Comparison of ENCODE assay signal across 8 mouse cellular contexts in the genomic region with DNA sequence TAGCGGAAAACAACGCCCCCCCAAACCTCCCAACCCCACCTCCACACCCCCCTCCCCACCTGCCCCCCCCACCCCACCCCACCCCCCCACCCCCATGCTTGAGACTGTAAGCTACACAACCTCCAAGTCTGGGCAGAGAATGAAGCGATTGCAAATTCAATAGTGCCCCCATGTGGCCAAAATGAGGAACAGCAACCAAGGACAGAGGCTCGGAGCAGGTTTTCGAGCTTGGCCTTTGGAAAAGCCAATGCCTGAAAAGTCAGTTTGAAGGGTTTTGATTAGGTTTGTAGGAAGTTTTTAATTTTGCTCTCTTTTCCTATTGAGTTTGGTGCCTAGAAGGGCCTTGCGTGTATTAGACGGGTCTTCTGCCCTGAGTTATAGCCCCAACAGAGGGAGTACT. TPM values are rescaled to one million over a fixed set of nuclear protein-coding genes. Genes with fewer than 3 reads are reported as not detected.
DNase-seq lines count a peak whose midpoint lies in the region; ATAC-seq and TF ChIP-seq lines count a peak whose summit lies in the region.

No protein-coding gene starts in this region.

- peak; percentile 19 for TF ChIP-seq CTCF in C2C12 (IDR thresholded peaks at IDR 0.05; ENCODE audit: control insufficient read depth, insufficient read depth, insufficient read length)
- peak; percentile 79 for TF ChIP-seq CTCF in lung, embryonic 14.5 days (IDR thresholded peaks at IDR 0.05; ENCODE audit: low read depth)

- no peak overlapping the region for H3K9ac ChIP-seq in hindbrain, embryonic 11.5 days (ENCODE audit: low read depth, low read length)
- no peak overlapping the region for H3K9ac ChIP-seq in hindbrain, embryonic 12.5 days
- no peak overlapping the region for H3K9ac ChIP-seq in intestine, embryonic 16.5 days (ENCODE audit: low read depth, low read length)
- no peak overlapping the region for H3K9ac ChIP-seq in lung, embryonic 14.5 days

- H3K79me2 ChIP-seq in C2C12 (ENCODE audit: control insufficient read depth, insufficient read depth), result no peaks in the 10 kb centered on the region

- H3K36me3 ChIP-seq in hindbrain, embryonic 11.5 days (ENCODE audit: control insufficient read depth, insufficient read depth, low read length), result no peaks in the 10 kb centered on the region
- H3K36me3 ChIP-seq in hindbrain, embryonic 12.5 days, result no peaks in the 10 kb centered on the region
- H3K36me3 ChIP-seq in C2C12 (ENCODE audit: control insufficient read depth, insufficient read depth), result no peaks in the 10 kb centered on the region
- no peaks in the 10 kb centered on the region for H3K36me3 ChIP-seq in intestine, embryonic 16.5 days (ENCODE audit: control insufficient read depth, insufficient read depth, low read length)
- H3K36me3 ChIP-seq in lung, embryonic 14.5 days (ENCODE audit: insufficient read depth), result no peaks in the 10 kb centered on the region

- no peak overlapping the region for H3K4me2 ChIP-seq in hindbrain, embryonic 11.5 days (replicated peaks; ENCODE audit: low read depth, low read length)
- no peak overlapping the region for H3K4me2 ChIP-seq in hindbrain, embryonic 12.5 days (replicated peaks)
- H3K4me2 ChIP-seq in intestine, embryonic 16.5 days (ENCODE audit: low read depth, low read length), result no peak overlapping the region
- no peak overlapping the region for H3K4me2 ChIP-seq in lung, embryonic 14.5 days

- H3K79me3 ChIP-seq in C2C12 (ENCODE audit: low read depth), result no peaks in the 10 kb centered on the region

- no peaks in the 10 kb centered on the region for H3K27me3 ChIP-seq in hindbrain, embryonic 11.5 days (ENCODE audit: control insufficient read depth, insufficient read depth, low read length)
- no peaks in the 10 kb centered on the region for H3K27me3 ChIP-seq in hindbrain, embryonic 12.5 days
- H3K27me3 ChIP-seq in C2C12 (ENCODE audit: control insufficient read depth, insufficient read depth, insufficient read length), result peaks cover 13% of the 10 kb centered on the region
- no peaks in the 10 kb centered on the region for H3K27me3 ChIP-seq in intestine, embryonic 16.5 days (replicated peaks; ENCODE audit: control insufficient read depth, insufficient read depth, low read length)
- no peaks in the 10 kb centered on the region for H3K27me3 ChIP-seq in lung, embryonic 14.5 days (ENCODE audit: insufficient read depth, low read length)

- no peaks in the 10 kb centered on the region for H3K4me1 ChIP-seq in hindbrain, embryonic 11.5 days (replicated peaks; ENCODE audit: control insufficient read depth, insufficient read depth, low read length)
- 0 out of 2 replicates have a peak, but pooled peaks cover 2% of the 10 kb centered on the region for H3K4me1 ChIP-seq in hindbrain, embryonic 12.5 days
- peaks cover 6% of the 10 kb centered on the region for H3K4me1 ChIP-seq in intestine, embryonic 16.5 days (ENCODE audit: control insufficient read depth, insufficient read depth, low read length)
- no peaks in the 10 kb centered on the region for H3K4me1 ChIP-seq in lung, embryonic 14.5 days (ENCODE audit: insufficient read depth)

- no peak overlapping the region for H3ac ChIP-seq in C2C12 (ENCODE audit: control insufficient read depth, insufficient read length, low read depth)

- 7% methylated on average over 7 of the region's 7 CpGs for WGBS in hindbrain, embryonic 11.5 days
- 11% methylated on average over 7 of the region's 7 CpGs for WGBS in hindbrain, embryonic 12.5 days
- 20% methylated on average over 7 of the region's 7 CpGs for WGBS in intestine, embryonic 16.5 days
- 11% methylated on average over 7 of the region's 7 CpGs for WGBS in lung, embryonic 14.5 days

- no peaks in the 10 kb centered on the region for H3K9me3 ChIP-seq in hindbrain, embryonic 11.5 days (ENCODE audit: control insufficient read depth, low read length)
- no peaks in the 10 kb centered on the region for H3K9me3 ChIP-seq in hindbrain, embryonic 12.5 days (replicated peaks)
- H3K9me3 ChIP-seq in intestine, embryonic 16.5 days (ENCODE audit: control insufficient read depth, low read length), result no peaks in the 10 kb centered on the region
- H3K9me3 ChIP-seq in lung, embryonic 14.5 days (ENCODE audit: low read depth, low read length), result no peaks in the 10 kb centered on the region

- no peak overlapping the region for H3K4me3 ChIP-seq in hindbrain, embryonic 11.5 days (ENCODE audit: low read depth, low read length)
- no peak overlapping the region for H3K4me3 ChIP-seq in hindbrain, embryonic 12.5 days
- H3K4me3 ChIP-seq in C2C12 (ENCODE audit: insufficient read depth, poor library complexity, severe bottlenecking), result no peak overlapping the region
- no peak overlapping the region for H3K4me3 ChIP-seq in intestine, embryonic 16.5 days (ENCODE audit: low read length)
- H3K4me3 ChIP-seq in lung, embryonic 14.5 days (ENCODE audit: low read depth, low read length), result no peak overlapping the region

- no peak overlapping the region for H3K27ac ChIP-seq in hindbrain, embryonic 11.5 days (ENCODE audit: low read depth, low read length)
- H3K27ac ChIP-seq in hindbrain, embryonic 12.5 days, result no peak overlapping the region
- no peak overlapping the region for H3K27ac ChIP-seq in intestine, embryonic 16.5 days (ENCODE audit: low read length)
- H3K27ac ChIP-seq in lung, embryonic 14.5 days (ENCODE audit: low read depth), result no peak overlapping the region

- no peak for ATAC-seq in hindbrain, embryonic 11.5 days (ENCODE audit: low FRiP score)
- ATAC-seq in hindbrain, embryonic 12.5 days (ENCODE audit: low FRiP score), result no peak
- peak; percentile 4; the same call in 1 of the 2 replicates for ATAC-seq in intestine, embryonic 16.5 days
- ATAC-seq in lung, embryonic 14.5 days (ENCODE audit: insufficient read depth), result no peak

- peak; percentile 77 for DNase-seq in hindbrain, embryonic 11.5 days (ENCODE audit: low spot score)
- peak; percentile 74 for DNase-seq in adipocyte (ENCODE audit: low spot score)
- peak; percentile 60 for DNase-seq in embryo, embryonic 10 days (ENCODE audit: low spot score)
- peak; percentile 86 for DNase-seq in lung, embryonic 14.5 days
- DNase-seq in thymus, postnatal 0 days (ENCODE audit: low spot score), result peak; percentile 68

TF ChIP-seq in C2C12, 6 proteins besides CTCF, POLR2A, EP300 and RAD21:
- TF ChIP-seq CEBPB (IDR thresholded peaks at IDR 0.05; ENCODE audit: low read depth) (no peak), FOSL1 (IDR thresholded peaks at IDR 0.05; ENCODE audit: insufficient read depth, low read length, poor library complexity, severe bottlenecking) (no peak), MYOD1 (IDR thresholded peaks at IDR 0.05; ENCODE audit: control insufficient read depth, insufficient read length, low read depth) (no peak), USF1 (IDR thresholded peaks at IDR 0.05; ENCODE audit: low read depth) (no peak), MAX (IDR thresholded peaks at IDR 0.05) (no peak), MYOG (IDR thresholded peaks at IDR 0.05; ENCODE audit: control insufficient read depth, extremely low read depth, insufficient read length) (no peak)

RNA-seq across cellular contexts. Expression of a gene that starts 49.4 kb away (rescaled TPM):
- 14.8 and 17.5 TPM in 2 replicates for polyA plus RNA-seq in hindbrain, embryonic 11.5 days (2014; fragmentation: Nextera tagmentation; extraction: Ambion mirVana)
- polyA plus RNA-seq in hindbrain, embryonic 12.5 days (2016; fragmentation: Nextera tagmentation; extraction: Ambion mirVana), result 17.9 and 19.3 TPM in 2 replicates
- polyA plus RNA-seq in C2C12 (2012; fragmentation: generic; extraction: Trizol), result 0.06 TPM
- 2.8 and 3.3 TPM in 2 replicates for polyA plus RNA-seq in intestine, embryonic 16.5 days (2015; fragmentation: Nextera tagmentation; extraction: Ambion mirVana)
- polyA plus RNA-seq in lung, embryonic 14.5 days (2014; fragmentation: Nextera tagmentation; extraction: Ambion mirVana), result 8.2 and 11.2 TPM in 2 replicates
- polyA plus RNA-seq in thymus, postnatal 0 days (2015; fragmentation: Nextera tagmentation; extraction: Ambion mirVana), result 0.42 and 0.43 TPM in 2 replicates

RNA-seq across cellular contexts. Expression of a gene that starts 53.5 kb away (rescaled TPM):
- polyA plus RNA-seq in hindbrain, embryonic 11.5 days (2014; fragmentation: Nextera tagmentation; extraction: Ambion mirVana), result 18.1 and 19.5 TPM in 2 replicates
- 21.3 and 22.5 TPM in 2 replicates for polyA plus RNA-seq in hindbrain, embryonic 12.5 days (2016; fragmentation: Nextera tagmentation; extraction: Ambion mirVana)
- polyA plus RNA-seq in C2C12 (2012; fragmentation: generic; extraction: Trizol), result 6.0 TPM
- polyA plus RNA-seq in intestine, embryonic 16.5 days (2015; fragmentation: Nextera tagmentation; extraction: Ambion mirVana), result 14.8 and 15.3 TPM in 2 replicates
- 15.9 and 16.1 TPM in 2 replicates for polyA plus RNA-seq in lung, embryonic 14.5 days (2014; fragmentation: Nextera tagmentation; extraction: Ambion mirVana)
- polyA plus RNA-seq in thymus, postnatal 0 days (2015; fragmentation: Nextera tagmentation; extraction: Ambion mirVana), result 15.6 and 16.8 TPM in 2 replicates
